Mouse (Mus musculus): ENCODE results near the gene Tcp10a. TPM values are rescaled to one million over a fixed set of nuclear protein-coding genes. Genes with fewer than 3 reads are reported as not detected.
"Not testable (repeated sequence)": the region's sequence is repeated elsewhere in the genome, so short reads cannot be mapped to it uniquely, and the experiment has no call there.

Gene Tcp10a
- not detected in 2 replicates for polyA plus RNA-seq (2012; rRNA removed)

DNA sequence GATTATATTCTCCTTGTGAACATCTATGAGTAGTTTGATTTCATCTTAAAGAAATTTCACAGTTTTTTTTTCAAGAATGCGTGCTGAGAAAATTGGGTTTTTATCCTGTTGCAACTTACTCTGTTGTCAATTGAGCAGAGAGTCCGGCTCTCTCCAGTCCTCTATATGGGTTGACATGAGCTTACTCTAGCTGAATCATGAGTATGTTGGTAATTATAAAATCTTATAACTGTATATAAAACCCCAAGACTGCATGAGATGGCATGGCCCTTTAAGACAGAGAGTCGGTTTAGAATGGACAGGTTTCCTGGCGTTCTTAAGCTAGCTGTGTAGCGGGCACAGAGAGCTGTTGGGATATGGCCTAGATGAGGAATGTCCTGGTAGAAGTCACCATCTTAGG lies at the start of gene Tcp10a:
Gene Tcp10a, plus strand, starts transcription at position 301 of the 400 bp plus-strand sequence.
- not testable (repeated sequence) for H3K27me3 ChIP-seq (ENCODE audit: control insufficient read depth, insufficient read depth, low read length); H3K4me1 ChIP-seq (ENCODE audit: control insufficient read depth, insufficient read depth, insufficient read length, low read length); H3K4me3 ChIP-seq (ENCODE audit: low read depth, low read length); H3K36me3 ChIP-seq (ENCODE audit: control insufficient read depth, insufficient read depth, low read length); H3K27ac ChIP-seq (ENCODE audit: insufficient read depth, low read depth, low read length)
- WGBS: 91% methylated on average over 5 of the region's 5 CpGs

DNA sequence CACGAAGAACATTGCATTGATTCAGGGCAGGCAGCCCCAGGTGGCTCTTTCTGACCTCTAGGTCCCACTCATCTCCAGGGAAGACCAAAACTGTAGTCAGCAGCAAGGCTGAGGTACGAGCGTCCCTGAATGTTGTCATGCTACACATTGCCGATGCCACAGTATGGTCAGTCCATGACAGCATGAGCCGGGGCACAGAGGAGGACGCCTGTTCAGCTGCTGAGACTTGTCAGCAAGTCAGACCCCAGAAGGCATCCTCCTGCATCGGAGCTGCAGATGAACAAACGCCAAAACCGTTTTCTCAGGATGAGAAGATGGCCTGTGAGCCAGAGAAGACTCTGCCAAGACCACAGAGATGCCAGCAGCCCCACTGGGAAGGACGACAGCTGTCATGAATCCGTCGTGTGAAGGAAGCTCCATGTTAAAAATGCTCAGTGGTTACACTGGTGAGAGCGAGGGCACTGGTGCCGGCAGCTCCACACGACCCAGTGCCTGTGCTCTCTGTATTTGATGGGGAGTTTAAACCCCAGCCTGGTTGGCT lies 45.7 kb upstream of the Tcp10a start:
- Histone ChIP-seq H3K36me3 (ENCODE audit: control insufficient read depth, insufficient read depth, low read length) (no peaks in the 10 kb centered on the region), H3K4me1 (ENCODE audit: control insufficient read depth, insufficient read depth, insufficient read length, low read length) (no peaks in the 10 kb centered on the region), H3K27me3 (ENCODE audit: control insufficient read depth, insufficient read depth, low read length) (no peaks in the 10 kb centered on the region), H3K4me3 (ENCODE audit: low read depth, low read length) (no peak overlapping the region), H3K27ac (ENCODE audit: insufficient read depth, low read depth, low read length) (no peak overlapping the region)
- TF ChIP-seq POLR2A (IDR thresholded peaks at IDR 0.05; ENCODE audit: low read depth, low read length): no peak
- no peak for TF ChIP-seq CTCF (IDR thresholded peaks at IDR 0.05; ENCODE audit: extremely low read depth, insufficient read length, insufficient replicate concordance, low read depth, low read length)
- 87% methylated on average over 15 of the region's 15 CpGs for WGBS

DNA sequence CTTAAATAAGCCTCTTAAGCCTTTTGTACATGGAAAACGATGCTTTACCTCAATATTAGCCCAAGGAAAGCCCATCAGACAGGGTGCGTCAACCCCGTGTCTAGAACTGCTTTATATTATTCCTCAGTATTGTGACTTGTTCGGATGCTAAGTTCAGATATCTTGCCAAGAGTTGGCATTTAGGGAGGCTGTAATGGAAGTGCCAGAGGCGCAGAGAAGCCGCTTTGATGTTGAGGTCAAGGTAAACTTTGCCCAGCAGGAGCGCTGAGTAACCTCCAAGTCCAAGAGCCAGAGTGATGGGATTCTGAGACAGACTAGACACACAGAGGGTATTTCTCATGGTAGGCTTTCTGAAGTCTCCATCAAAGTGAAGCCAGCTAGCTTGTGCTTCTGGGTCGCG lies 45.2 kb upstream of the Tcp10a start:
- WGBS: 89% methylated on average over 9 of the region's 9 CpGs
- no peaks in the 10 kb centered on the region for H3K4me1 ChIP-seq (ENCODE audit: control insufficient read depth, insufficient read depth, insufficient read length, low read length)
- no peak overlapping the region for H3K4me3 ChIP-seq (ENCODE audit: low read depth, low read length)
- no peak for TF ChIP-seq CTCF (IDR thresholded peaks at IDR 0.05; ENCODE audit: extremely low read depth, insufficient read length, insufficient replicate concordance, low read depth, low read length)
- no peak for TF ChIP-seq POLR2A (IDR thresholded peaks at IDR 0.05; ENCODE audit: low read depth, low read length)
- H3K27ac ChIP-seq (ENCODE audit: insufficient read depth, low read depth, low read length): no peak overlapping the region
- H3K36me3 ChIP-seq (ENCODE audit: control insufficient read depth, insufficient read depth, low read length): no peaks in the 10 kb centered on the region
- no peaks in the 10 kb centered on the region for H3K27me3 ChIP-seq (ENCODE audit: control insufficient read depth, insufficient read depth, low read length)

DNA sequence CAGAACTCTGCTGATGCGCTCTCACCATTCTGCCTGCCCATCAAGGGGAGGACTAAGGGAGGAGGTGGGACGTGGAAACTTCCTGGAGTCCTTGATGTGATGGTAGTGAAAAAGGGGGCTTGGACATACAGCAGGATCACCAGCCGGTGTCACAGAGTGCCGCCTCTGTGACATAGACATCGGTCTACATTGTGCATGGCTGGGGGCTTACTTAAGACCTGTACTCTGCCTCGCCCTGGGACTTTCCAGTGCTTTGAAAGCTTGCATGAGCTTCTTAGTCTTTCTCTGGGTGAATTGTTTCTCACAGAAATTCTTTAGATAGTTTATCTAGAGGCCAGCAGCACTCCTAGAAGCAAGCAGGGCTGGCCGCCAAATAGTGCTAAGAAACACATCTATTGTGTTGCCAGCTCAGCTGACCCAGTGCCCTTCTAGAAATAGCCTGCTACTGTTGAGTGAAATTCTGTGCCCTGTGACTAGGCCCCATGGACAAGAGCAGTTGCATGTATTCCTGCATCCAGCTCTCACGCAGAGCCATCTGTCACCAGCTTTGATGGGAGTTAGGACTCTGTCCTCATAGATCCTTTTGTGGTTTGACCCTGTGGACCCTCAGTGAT lies 40.0 kb upstream of the Tcp10a start:
- H3K27me3 ChIP-seq (ENCODE audit: control insufficient read depth, insufficient read depth, low read length): no peaks in the 10 kb centered on the region
- WGBS: 77% methylated on average over 8 of the region's 8 CpGs
- H3K36me3 ChIP-seq (ENCODE audit: control insufficient read depth, insufficient read depth, low read length): no peaks in the 10 kb centered on the region
- no peaks in the 10 kb centered on the region for H3K4me1 ChIP-seq (ENCODE audit: control insufficient read depth, insufficient read depth, insufficient read length, low read length)
- no peak overlapping the region for H3K27ac ChIP-seq (ENCODE audit: insufficient read depth, low read depth, low read length)
- H3K4me3 ChIP-seq (ENCODE audit: low read depth, low read length): no peak overlapping the region
- TF ChIP-seq CTCF (IDR thresholded peaks at IDR 0.05; ENCODE audit: extremely low read depth, insufficient read length, insufficient replicate concordance, low read depth, low read length) (no peak), POLR2A (IDR thresholded peaks at IDR 0.05; ENCODE audit: low read depth, low read length) (no peak)

DNA sequence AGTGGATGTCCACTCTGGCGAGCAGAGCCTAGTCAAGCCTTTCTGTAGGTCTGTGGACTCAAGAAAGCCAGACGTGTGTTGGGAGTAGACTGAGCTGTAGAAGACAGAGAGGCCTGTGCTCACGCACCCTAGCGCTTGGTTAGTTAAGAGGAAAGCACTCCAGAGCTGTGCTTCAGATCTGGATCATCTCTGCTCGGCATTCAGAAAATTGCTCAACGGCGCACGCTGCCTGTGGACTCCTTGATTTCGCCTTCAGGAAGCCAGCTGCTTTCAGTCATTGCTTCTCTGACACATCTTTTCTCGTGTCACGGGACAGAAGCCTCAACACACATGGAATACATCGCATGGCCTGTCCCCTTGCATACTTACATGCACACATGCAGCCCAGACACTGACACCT lies 39.2 kb upstream of the Tcp10a start:
- Histone ChIP-seq H3K27me3 (ENCODE audit: control insufficient read depth, insufficient read depth, low read length) (no peaks in the 10 kb centered on the region), H3K27ac (ENCODE audit: insufficient read depth, low read depth, low read length) (no peak overlapping the region), H3K4me3 (ENCODE audit: low read depth, low read length) (no peak overlapping the region), H3K36me3 (ENCODE audit: control insufficient read depth, insufficient read depth, low read length) (no peaks in the 10 kb centered on the region), H3K4me1 (ENCODE audit: control insufficient read depth, insufficient read depth, insufficient read length, low read length) (no peaks in the 10 kb centered on the region)
- no peak for TF ChIP-seq CTCF (IDR thresholded peaks at IDR 0.05; ENCODE audit: extremely low read depth, insufficient read length, insufficient replicate concordance, low read depth, low read length)
- TF ChIP-seq POLR2A (IDR thresholded peaks at IDR 0.05; ENCODE audit: low read depth, low read length): no peak
- 81% methylated on average over 12 of the region's 12 CpGs for WGBS

DNA sequence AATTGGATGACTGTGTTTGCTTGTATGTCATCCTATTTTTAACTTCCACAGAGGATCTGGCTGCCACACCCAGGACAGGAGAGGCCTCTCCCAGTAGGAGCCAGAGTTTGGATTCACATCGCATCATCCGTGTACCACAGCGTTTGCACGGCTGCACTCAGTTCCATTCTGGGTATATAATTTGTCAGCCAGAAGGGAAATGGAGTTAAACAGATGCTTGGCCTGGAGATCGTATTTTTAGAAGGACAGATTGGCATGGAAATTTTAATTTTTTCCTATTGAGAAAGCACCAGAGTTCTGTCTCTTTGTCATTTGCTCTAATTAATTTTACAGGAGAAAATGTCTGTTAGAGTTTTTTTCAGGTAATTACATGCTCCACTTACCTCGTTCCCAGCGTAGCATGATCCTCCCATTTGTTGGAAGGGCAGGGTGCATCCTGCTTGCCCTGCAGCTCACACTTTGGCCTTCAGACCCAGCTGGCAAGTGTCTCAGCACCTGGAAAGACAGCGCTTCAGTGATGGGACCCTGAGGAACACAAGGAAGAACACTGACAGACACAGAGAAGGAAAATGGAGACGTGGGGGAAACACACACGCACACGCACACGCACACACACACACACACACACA lies 37.9 kb upstream of the Tcp10a start:
- 87% methylated on average over 12 of the region's 12 CpGs for WGBS
- Histone ChIP-seq H3K4me1 (ENCODE audit: control insufficient read depth, insufficient read depth, insufficient read length, low read length) (no peaks in the 10 kb centered on the region), H3K36me3 (ENCODE audit: control insufficient read depth, insufficient read depth, low read length) (no peaks in the 10 kb centered on the region), H3K27ac (ENCODE audit: insufficient read depth, low read depth, low read length) (no peak overlapping the region), H3K4me3 (ENCODE audit: low read depth, low read length) (no peak overlapping the region), H3K27me3 (ENCODE audit: control insufficient read depth, insufficient read depth, low read length) (no peaks in the 10 kb centered on the region)
- no peak for TF ChIP-seq POLR2A (IDR thresholded peaks at IDR 0.05; ENCODE audit: low read depth, low read length)
- no peak for TF ChIP-seq CTCF (IDR thresholded peaks at IDR 0.05; ENCODE audit: extremely low read depth, insufficient read length, insufficient replicate concordance, low read depth, low read length)

DNA sequence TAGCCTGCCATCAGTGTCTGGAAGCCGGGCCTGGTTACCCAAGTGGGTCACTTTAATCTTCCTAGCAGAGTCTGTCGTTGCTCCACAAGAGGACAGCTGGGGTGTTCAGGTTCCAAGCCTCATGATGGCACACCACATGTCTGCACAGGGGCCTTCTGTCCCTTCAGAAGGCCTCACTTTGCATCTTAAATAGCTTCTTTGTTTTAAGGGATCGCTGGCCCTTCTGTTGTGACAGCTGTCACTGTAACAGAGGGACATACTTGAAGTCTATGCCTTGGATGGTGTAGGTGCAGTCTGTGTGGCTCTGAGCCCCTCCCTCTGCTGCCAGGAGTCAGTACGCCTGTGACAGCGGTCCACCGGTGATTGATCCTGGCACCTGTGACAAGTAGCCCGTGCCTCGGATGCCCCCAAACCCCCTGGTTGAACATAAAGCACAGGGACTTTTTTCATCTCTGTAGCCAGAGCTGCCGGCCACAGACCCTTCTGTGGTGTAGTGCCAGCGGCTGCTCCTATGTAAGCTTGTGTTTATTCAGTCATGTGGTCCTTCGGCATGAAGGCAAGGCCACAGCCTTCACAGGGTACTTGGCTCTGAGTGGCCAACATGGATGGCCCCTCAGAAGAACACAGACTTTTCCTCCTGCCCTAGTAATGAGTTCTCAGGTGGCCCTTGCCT lies 32.3 kb upstream of the Tcp10a start:
- no peak overlapping the region for H3K4me3 ChIP-seq (ENCODE audit: low read depth, low read length)
- H3K27me3 ChIP-seq (ENCODE audit: control insufficient read depth, insufficient read depth, low read length): no peaks in the 10 kb centered on the region
- H3K36me3 ChIP-seq (ENCODE audit: control insufficient read depth, insufficient read depth, low read length): no peaks in the 10 kb centered on the region
- no peak for TF ChIP-seq CTCF (IDR thresholded peaks at IDR 0.05; ENCODE audit: extremely low read depth, insufficient read length, insufficient replicate concordance, low read depth, low read length)
- no peak for TF ChIP-seq POLR2A (IDR thresholded peaks at IDR 0.05; ENCODE audit: low read depth, low read length)
- H3K27ac ChIP-seq (ENCODE audit: insufficient read depth, low read depth, low read length): no peak overlapping the region
- 86% methylated on average over 11 of the region's 11 CpGs for WGBS
- H3K4me1 ChIP-seq (ENCODE audit: control insufficient read depth, insufficient read depth, insufficient read length, low read length): no peaks in the 10 kb centered on the region

DNA sequence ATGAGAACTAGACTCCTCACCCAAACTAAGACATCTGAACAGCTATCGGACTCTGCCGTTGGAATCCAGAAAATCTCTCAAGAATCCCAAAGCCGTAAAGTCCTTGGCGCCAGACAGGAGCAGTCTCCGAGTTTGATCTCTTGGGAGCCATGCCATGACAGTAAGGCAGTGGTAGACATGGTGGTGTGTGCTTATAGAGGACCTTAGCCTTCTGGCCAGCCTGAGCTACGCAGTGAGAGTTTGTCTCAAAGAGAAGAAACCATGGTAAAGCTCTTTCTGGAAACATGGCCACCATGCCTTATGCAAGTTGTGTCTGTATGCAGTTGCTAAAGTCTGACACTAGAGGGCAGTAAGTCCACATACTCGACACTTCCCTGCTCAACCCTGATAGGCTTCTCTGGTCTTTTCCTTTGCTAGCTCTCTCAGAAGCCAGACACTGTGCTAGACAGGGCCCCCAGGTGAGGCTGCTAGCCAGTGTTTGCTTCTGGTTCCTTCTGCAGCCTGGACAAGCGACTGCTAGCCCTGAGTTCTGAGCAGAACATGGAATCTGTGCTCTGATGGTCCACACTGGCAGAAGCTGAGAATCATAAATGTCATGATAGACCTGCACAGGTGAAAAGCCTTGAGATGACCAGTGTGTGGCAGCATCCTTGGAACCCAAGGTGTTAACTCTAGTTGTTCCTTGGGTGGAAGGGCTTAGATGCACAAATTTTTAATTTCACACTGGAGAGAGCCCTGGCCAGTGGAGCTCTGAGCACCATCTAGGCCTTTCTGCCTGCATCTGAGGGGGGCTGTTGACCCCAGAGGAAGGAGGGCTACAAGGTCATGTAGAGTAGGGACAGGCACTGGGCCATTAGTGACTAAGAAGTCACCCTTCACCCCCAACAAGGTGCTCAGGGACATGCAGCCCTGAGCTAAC lies 17.9 kb upstream of the Tcp10a start:
- not testable (repeated sequence) for H3K27ac ChIP-seq (ENCODE audit: insufficient read depth, low read depth, low read length); H3K36me3 ChIP-seq (ENCODE audit: control insufficient read depth, insufficient read depth, low read length); H3K4me3 ChIP-seq (ENCODE audit: low read depth, low read length); H3K27me3 ChIP-seq (ENCODE audit: control insufficient read depth, insufficient read depth, low read length); H3K4me1 ChIP-seq (ENCODE audit: control insufficient read depth, insufficient read depth, insufficient read length, low read length)
- WGBS: 52% methylated on average over 8 of the region's 8 CpGs

DNA sequence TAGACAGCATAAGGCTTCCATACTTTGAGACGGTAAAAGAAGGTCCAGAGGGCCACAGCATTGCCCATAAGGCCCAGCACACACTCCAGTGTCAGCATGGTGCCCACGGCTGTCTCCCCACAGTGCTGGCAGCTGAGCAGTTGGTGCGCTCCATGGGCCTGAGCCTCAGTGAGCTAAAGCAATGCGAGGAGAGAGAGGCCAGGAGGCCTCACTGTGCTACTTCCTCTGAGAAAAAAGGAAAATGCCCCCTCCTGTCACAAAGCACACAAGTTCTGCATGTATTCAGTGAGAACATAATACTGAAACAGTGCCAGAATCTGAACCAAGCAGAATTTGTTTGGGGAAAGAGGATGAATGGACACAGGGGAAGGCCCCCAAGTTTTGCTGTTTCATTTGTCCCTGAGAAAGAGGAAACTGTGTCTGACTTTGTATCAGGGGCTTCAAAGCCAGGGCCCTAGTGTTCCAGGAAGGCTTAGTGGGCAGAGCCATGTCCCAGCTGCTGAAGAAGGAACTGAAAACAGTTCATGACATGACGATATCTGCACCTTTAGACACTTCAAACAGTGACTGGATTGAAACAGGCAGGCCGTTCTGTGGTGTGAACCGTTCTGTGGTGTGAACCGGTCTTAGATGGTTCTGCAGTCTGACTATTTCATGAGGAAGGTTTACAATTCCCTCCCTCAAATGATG lies 8.6 kb upstream of the Tcp10a start:
- not testable (repeated sequence) for H3K4me1 ChIP-seq (ENCODE audit: control insufficient read depth, insufficient read depth, insufficient read length, low read length); H3K27ac ChIP-seq (ENCODE audit: insufficient read depth, low read depth, low read length); H3K4me3 ChIP-seq (ENCODE audit: low read depth, low read length); H3K36me3 ChIP-seq (ENCODE audit: control insufficient read depth, insufficient read depth, low read length); H3K27me3 ChIP-seq (ENCODE audit: control insufficient read depth, insufficient read depth, low read length)
- WGBS: 70% methylated on average over 8 of the region's 8 CpGs

All from small intestine, adult 2 months (tissue).